Mouse (Mus musculus) activated CD4-positive, CD25-positive, alpha-beta regulatory T cell (primary cell): Measurements from ENCODE around the gene Lpar1. TPM values are rescaled to one million over a fixed set of nuclear protein-coding genes. Genes with fewer than 3 reads are reported as not detected.

Experiments
- polyA plus RNA-seq, 2 experiments: library from polyadenylated mRNA; unstranded; fragments of 100-300 nt; shearing (Covaris generic); gene quantifications; one replicate each; pipeline ENCODE4 v1.2.1; 2017

Lpar1 gene
- under 1 TPM in 1 of 2 experiments, not detected in 1; 0.34 TPM for polyA plus RNA-seq

GRCm38 (mm10) chr4:58553631-58554358 lies at the start of gene Lpar1:
Gene Lpar1, minus strand, starts transcription at chr4:58553898.

Other genes with a start within 250 kb of the Lpar1 start
- gene Olfr267, start 233.8 kb upstream of the Lpar1 start, polyA plus RNA-seq, result under 1 TPM in 1 of 2 experiments, not detected in 1; 0.23 TPM